Mouse (Mus musculus): ENCODE data around the gene Insyn1. TPM values are rescaled to one million over a fixed set of nuclear protein-coding genes. Genes with fewer than 3 reads are reported as not detected.

Gene Insyn1
- polyA plus RNA-seq, 1 experiment = 40.5 TPM

GRCm38 (mm10) chr9:58495035-58495434 is 6.6 kb downstream of the Insyn1 start:
- Histone ChIP-seq H3K4me3 (no peak overlapping the region), H3ac (ENCODE audit: control insufficient read depth, insufficient read length) (no peak overlapping the region), H3K79me2 (ENCODE audit: control insufficient read depth, insufficient read depth) (no peaks in the 10 kb centered on the region), H3K36me3 (ENCODE audit: control insufficient read depth, insufficient read depth) (peaks cover 9% of the 10 kb centered on the region), H3K27me3 (ENCODE audit: control insufficient read depth, insufficient read depth, insufficient read length) (no peaks in the 10 kb centered on the region), H3K4me2 (ENCODE audit: low read depth) (no peak overlapping the region)
- TF ChIP-seq TCF3 (IDR thresholded peaks at IDR 0.05; ENCODE audit: insufficient read length, low read depth) (no peak), MAX (IDR thresholded peaks at IDR 0.05; ENCODE audit: low read depth) (no peak), POLR2AphosphoS2 (IDR thresholded peaks at IDR 0.05; ENCODE audit: insufficient read length, low read depth) (no peak), MYOD1 (IDR thresholded peaks at IDR 0.05; ENCODE audit: control insufficient read depth in 1 of 3, insufficient read length in 2 of 3, low read depth in 2 of 3) (no peak), E2F4 (IDR thresholded peaks at IDR 0.05; ENCODE audit: insufficient read depth) (no peak), SRF (IDR thresholded peaks at IDR 0.05; ENCODE audit: control insufficient read depth, insufficient read length, low read depth) (no peak), MYOG (IDR thresholded peaks at IDR 0.05; ENCODE audit: control insufficient read depth in 1 of 3, insufficient read depth in 1 of 3, insufficient read length in 2 of 3, low read depth in 2 of 3) (no peak), CEBPB (IDR thresholded peaks at IDR 0.05; ENCODE audit: insufficient read depth, poor library complexity, severe bottlenecking) (no peak), REST (IDR thresholded peaks at IDR 0.05; ENCODE audit: insufficient read depth, insufficient read length) (no peak), USF1 (IDR thresholded peaks at IDR 0.05; ENCODE audit: low read depth) (no peak), TCF12 (IDR thresholded peaks at IDR 0.05; ENCODE audit: insufficient read depth, poor library complexity, severe bottlenecking) (no peak), POLR2A (IDR thresholded peaks at IDR 0.05; ENCODE audit: insufficient read length, low read depth) (no peak)

GRCm38 (mm10) chr9:58496470-58497182 is 8.2 kb downstream of the Insyn1 start:
- Histone ChIP-seq H3ac (ENCODE audit: control insufficient read depth, insufficient read length) (no peak overlapping the region), H3K36me3 (ENCODE audit: control insufficient read depth, insufficient read depth) (peaks cover 3% of the 10 kb centered on the region), H3K27me3 (ENCODE audit: control insufficient read depth, insufficient read depth, insufficient read length) (no peaks in the 10 kb centered on the region), H3K4me3 (no peak overlapping the region), H3K4me2 (ENCODE audit: low read depth) (no peak overlapping the region), H3K79me2 (ENCODE audit: control insufficient read depth, insufficient read depth) (no peaks in the 10 kb centered on the region)
- TF ChIP-seq TCF12 (IDR thresholded peaks at IDR 0.05; ENCODE audit: insufficient read depth, poor library complexity, severe bottlenecking) (no peak), REST (IDR thresholded peaks at IDR 0.05; ENCODE audit: insufficient read depth, insufficient read length) (no peak), POLR2A (IDR thresholded peaks at IDR 0.05; ENCODE audit: insufficient read length, low read depth) (no peak), MYOG (IDR thresholded peaks at IDR 0.05; ENCODE audit: control insufficient read depth in 1 of 3, insufficient read depth in 1 of 3, insufficient read length in 2 of 3, low read depth in 2 of 3) (peak in 2 of 3 experiments; percentile 24 to 73), MYOD1 (IDR thresholded peaks at IDR 0.05; ENCODE audit: control insufficient read depth in 1 of 3, insufficient read length in 2 of 3, low read depth in 2 of 3) (peak; percentile 61 to 77 (median 71)), SRF (IDR thresholded peaks at IDR 0.05; ENCODE audit: control insufficient read depth, insufficient read length, low read depth) (no peak), MAX (IDR thresholded peaks at IDR 0.05; ENCODE audit: low read depth) (no peak), CEBPB (IDR thresholded peaks at IDR 0.05; ENCODE audit: insufficient read depth, poor library complexity, severe bottlenecking) (no peak), USF1 (IDR thresholded peaks at IDR 0.05; ENCODE audit: low read depth) (no peak)

DNA sequence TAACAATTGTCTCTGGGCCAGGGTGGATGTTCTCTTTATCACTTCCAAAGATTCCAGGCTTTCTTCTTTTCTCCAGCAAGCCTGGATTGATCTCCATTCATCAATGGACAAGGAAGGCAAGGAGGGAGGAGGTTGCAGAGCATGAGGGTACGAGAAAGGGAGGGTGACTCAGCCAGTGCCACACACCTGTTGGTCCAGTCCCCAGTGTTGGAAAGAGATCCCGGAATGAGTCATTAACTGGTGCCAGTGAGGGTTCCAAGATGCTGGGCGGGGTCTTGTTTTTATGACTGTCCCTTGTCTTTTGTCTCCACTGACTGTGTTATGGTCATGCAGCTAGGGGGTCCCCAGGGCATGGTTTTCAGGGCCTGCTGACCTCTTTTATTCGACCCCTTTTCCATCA is 9.5 kb downstream of the Insyn1 start:
- Histone ChIP-seq H3K4me3 (no peak overlapping the region), H3K79me2 (ENCODE audit: control insufficient read depth, insufficient read depth) (no peaks in the 10 kb centered on the region)

GRCm38 (mm10) chr9:58500946-58501345 is 12.5 kb downstream of the Insyn1 start:
- TF ChIP-seq POLR2AphosphoS2 (IDR thresholded peaks at IDR 0.05; ENCODE audit: insufficient read length, low read depth) (peak; percentile 40), TCF3 (IDR thresholded peaks at IDR 0.05; ENCODE audit: insufficient read length, low read depth) (no peak), MYOG (IDR thresholded peaks at IDR 0.05; ENCODE audit: control insufficient read depth in 1 of 3, insufficient read depth in 1 of 3, insufficient read length in 2 of 3, low read depth in 2 of 3) (peak in 2 of 3 experiments; percentile 50 to 60), CEBPB (IDR thresholded peaks at IDR 0.05; ENCODE audit: insufficient read depth, poor library complexity, severe bottlenecking) (no peak), MYOD1 (IDR thresholded peaks at IDR 0.05; ENCODE audit: control insufficient read depth in 1 of 3, insufficient read length in 2 of 3, low read depth in 2 of 3) (peak in 2 of 3 experiments; percentile 66 to 80)
- Histone ChIP-seq H3K4me2 (ENCODE audit: low read depth) (peak overlapping the region; percentile 0), H3K79me2 (ENCODE audit: control insufficient read depth, insufficient read depth) (no peaks in the 10 kb centered on the region), H3K27me3 (ENCODE audit: control insufficient read depth, insufficient read depth, insufficient read length) (no peaks in the 10 kb centered on the region), H3K4me3 (no peak overlapping the region), H3ac (ENCODE audit: control insufficient read depth, insufficient read length) (no peak overlapping the region), H3K36me3 (ENCODE audit: control insufficient read depth, insufficient read depth) (peaks cover 3% of the 10 kb centered on the region)

More for the DNA sequence above, 9.5 kb downstream of the Insyn1 start:
- no peak for TF ChIP-seq MAX (IDR thresholded peaks at IDR 0.05; ENCODE audit: low read depth)
- peak in 2 of 3 experiments; percentile 72 to 90 for TF ChIP-seq MYOG (IDR thresholded peaks at IDR 0.05; ENCODE audit: control insufficient read depth in 1 of 3, insufficient read depth in 1 of 3, insufficient read length in 2 of 3, low read depth in 2 of 3)
- no peak for TF ChIP-seq POLR2A (IDR thresholded peaks at IDR 0.05; ENCODE audit: insufficient read length, low read depth)
- no peak for TF ChIP-seq POLR2AphosphoS2 (IDR thresholded peaks at IDR 0.05; ENCODE audit: insufficient read length, low read depth)
- no peak for TF ChIP-seq USF1 (IDR thresholded peaks at IDR 0.05; ENCODE audit: low read depth)
- peak; percentile 69 to 97 (median 87) for TF ChIP-seq MYOD1 (IDR thresholded peaks at IDR 0.05; ENCODE audit: control insufficient read depth in 1 of 3, insufficient read length in 2 of 3, low read depth in 2 of 3)
- no peak for TF ChIP-seq TCF3 (IDR thresholded peaks at IDR 0.05; ENCODE audit: insufficient read length, low read depth)
- TF ChIP-seq SRF (IDR thresholded peaks at IDR 0.05; ENCODE audit: control insufficient read depth, insufficient read length, low read depth) = no peak
- no peak for TF ChIP-seq E2F4 (IDR thresholded peaks at IDR 0.05; ENCODE audit: insufficient read depth)
- peak; percentile 25 for TF ChIP-seq TCF12 (IDR thresholded peaks at IDR 0.05; ENCODE audit: insufficient read depth, poor library complexity, severe bottlenecking)
- no peak for TF ChIP-seq CEBPB (IDR thresholded peaks at IDR 0.05; ENCODE audit: insufficient read depth, poor library complexity, severe bottlenecking)
- no peak for TF ChIP-seq REST (IDR thresholded peaks at IDR 0.05; ENCODE audit: insufficient read depth, insufficient read length)
- Histone ChIP-seq H3K4me2 (ENCODE audit: low read depth) (peak overlapping the region; percentile 50), H3K36me3 (ENCODE audit: control insufficient read depth, insufficient read depth) (peaks cover 3% of the 10 kb centered on the region), H3K27me3 (ENCODE audit: control insufficient read depth, insufficient read depth, insufficient read length) (no peaks in the 10 kb centered on the region), H3ac (ENCODE audit: control insufficient read depth, insufficient read length) (no peak overlapping the region)

Measured in myocyte (in vitro differentiated cells).